Mouse (Mus musculus): ENCODE measurements around the gene Mcl1.
"Not testable (repeated sequence)": the region's sequence is repeated elsewhere in the genome, so short reads cannot be mapped to it uniquely, and the experiment has no call there.

Gene Mcl1

DNA sequence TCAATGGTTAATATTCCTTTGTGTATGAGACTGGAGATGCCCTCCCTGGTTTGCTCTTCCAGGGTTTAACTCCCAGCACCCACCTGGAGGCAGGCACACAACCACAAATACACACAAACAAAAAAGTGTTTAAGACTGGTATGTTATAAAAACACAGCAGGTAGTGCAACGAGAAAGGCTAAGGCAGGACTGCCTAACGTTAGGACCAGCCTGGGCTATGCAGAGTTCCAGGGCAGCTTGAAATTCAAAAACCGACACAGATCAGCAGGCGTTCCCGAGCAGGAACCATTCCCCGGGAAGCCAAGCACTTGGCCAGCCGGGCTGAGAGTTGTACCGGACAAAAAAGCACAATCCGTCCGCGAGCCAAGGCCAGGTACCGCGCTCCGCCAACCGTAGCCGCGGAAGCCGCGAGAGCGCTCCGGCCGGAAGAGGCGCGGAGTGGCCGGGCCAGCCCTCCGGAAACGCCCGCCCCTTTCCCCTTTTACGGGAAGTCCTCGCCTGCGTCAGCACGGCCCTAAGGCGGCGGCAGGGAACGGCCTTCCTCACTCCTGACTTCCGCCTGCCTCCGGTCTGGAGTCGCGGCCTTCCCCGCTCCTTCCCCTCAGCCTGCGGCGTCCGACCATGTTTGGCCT lies at the start of gene Mcl1:
Gene Mcl1 (plus strand): TSS at position 553 of the 632 bp plus-strand sequence.
- ATAC-seq (ENCODE audit: low TSS enrichment) = peak; percentile 94

DNA sequence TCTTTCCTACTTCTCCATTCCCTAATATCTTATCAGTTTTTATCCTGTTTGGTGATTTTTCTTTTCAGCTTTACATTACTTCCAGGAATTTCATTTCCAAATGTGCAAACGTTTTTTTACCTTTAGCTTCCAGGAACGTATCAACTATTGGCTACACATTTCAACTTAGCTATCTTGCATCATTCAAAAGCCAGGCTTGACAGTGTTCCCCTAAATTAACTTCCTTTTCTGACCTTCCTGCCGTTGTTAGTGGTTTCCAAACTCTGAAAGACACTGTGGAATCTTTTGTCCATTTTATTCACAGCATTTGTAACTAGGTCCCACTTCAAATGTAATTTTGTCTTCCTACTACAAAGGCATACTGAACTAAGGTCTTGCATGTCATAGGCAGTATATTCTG lies 49.4 kb upstream of the Mcl1 start:
- ATAC-seq (ENCODE audit: low TSS enrichment) = no peak

DNA sequence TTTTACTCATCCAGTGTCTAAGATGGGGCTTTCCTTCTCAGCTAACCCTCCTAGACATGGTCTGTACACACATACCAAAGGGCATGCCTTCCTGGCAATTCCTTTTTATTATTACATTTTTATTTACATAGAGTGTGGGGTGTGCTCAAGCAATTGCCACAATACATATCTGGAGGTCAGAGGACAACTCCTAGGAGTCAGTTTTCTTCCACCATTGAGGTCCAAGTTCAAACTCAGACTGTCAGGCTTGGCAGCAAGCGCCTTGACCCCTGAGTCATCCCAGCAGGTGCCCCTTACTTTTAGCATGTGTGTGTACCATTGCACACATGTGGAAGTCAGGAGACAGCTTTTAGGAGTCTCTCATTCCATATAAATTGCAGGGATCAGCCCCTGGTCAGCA lies 44.6 kb upstream of the Mcl1 start:
- no peak for ATAC-seq (ENCODE audit: low TSS enrichment)

DNA sequence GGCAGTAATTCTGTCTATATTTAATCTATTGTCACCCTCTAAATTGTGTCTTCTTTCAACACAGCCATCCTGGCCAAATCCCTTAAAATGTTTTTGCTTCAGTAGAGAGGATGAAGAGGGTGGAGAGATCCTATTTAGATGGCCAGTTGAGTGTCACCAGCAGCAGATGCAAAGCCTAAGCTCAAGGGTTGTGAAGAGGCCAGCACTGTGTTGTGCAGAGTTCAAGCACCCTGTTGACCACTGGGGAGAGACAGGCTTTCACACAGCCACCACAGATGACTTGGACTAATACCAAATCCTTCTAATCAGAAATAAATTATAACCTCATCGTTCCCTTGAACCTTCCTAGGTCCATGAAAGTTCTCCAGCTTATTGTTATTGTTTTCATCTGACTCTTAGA lies 40.1 kb upstream of the Mcl1 start:
- no peak for ATAC-seq (ENCODE audit: low TSS enrichment)

DNA sequence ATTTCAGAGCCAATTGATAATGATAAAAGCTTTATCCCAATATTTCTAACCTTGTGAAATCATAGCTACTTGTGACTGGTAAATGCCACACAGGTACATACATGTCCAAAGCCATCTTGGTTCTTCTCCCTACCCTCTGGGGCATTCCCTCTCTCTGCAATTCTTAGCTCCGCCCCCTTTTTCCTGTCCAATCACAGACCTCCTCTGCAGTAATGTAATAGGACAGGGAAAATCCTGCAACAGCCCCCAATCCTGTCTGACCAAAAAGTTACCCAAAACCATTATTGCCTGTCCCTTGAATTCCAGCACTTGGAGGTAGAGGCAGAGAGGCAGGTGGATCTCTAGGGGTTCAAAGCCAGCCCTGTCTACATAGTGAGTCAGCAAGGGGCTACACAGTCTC lies 37.3 kb upstream of the Mcl1 start:
- no peak for ATAC-seq (ENCODE audit: low TSS enrichment)

DNA sequence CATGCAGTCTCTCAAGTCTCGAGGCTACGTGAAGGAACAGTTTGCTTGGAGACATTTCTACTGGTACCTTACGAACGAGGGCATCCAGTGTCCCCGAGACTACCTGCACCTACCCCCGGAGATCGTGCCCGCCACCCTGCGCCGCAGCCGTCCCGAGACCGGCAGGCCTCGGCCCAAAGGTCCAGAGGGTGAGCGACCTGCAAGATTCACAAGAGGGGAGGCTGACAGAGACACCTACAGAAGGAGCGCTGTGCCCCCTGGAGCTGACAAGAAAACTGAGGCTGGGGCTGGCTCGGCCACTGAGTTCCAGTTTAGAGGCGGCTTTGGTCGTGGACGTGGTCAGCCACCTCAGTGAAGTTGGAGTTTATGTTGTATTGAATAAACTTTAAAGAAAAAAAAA lies 36.2 kb upstream of the Mcl1 start:
- ATAC-seq (ENCODE audit: low TSS enrichment) = not testable (repeated sequence)

DNA sequence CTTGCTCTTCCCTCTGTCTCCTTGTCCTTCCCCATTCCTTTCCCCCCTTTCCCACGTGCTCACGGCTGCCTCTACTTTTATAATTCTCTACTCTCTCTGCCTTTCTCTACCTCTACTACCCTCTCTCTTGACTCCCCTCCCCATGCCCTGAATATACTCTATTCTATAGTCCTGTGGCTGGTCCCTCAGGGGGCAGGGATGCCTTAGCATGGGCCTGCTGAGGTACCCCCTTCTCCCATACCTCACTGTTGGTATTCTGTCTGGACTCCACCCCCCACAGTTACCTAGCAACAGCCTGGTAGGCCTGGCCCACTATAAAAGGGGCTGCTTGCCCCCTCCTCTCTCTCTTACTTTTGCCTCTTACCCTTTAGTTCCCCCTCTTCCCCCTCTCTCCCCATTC lies 35.0 kb upstream of the Mcl1 start:
- no peak for ATAC-seq (ENCODE audit: low TSS enrichment)

DNA sequence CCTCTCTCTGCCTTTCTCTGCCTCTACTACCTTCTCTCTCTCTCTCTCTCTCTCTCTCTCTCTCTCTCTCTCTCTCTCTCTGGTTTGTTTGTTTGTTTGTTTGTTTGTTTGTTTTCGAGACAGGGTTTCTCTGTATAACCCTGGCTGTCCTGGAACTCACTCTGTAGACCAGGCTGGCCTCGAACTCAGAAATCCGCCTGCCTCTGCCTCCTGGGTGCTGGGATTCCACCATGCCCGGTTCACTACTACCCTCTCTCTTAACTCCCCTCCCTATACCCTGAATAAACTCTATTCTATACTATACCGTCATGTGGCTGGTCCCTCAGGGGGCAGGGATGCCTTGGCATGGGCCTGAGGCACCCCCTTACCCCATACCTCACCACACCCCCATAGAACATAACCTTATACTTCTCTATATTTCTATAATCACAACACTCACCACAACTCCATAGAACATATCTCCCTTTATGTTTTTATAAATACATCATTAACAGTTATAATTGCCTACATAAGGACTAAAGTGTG lies 34.5 kb upstream of the Mcl1 start:
- ATAC-seq (ENCODE audit: low TSS enrichment) = not testable (repeated sequence)

DNA sequence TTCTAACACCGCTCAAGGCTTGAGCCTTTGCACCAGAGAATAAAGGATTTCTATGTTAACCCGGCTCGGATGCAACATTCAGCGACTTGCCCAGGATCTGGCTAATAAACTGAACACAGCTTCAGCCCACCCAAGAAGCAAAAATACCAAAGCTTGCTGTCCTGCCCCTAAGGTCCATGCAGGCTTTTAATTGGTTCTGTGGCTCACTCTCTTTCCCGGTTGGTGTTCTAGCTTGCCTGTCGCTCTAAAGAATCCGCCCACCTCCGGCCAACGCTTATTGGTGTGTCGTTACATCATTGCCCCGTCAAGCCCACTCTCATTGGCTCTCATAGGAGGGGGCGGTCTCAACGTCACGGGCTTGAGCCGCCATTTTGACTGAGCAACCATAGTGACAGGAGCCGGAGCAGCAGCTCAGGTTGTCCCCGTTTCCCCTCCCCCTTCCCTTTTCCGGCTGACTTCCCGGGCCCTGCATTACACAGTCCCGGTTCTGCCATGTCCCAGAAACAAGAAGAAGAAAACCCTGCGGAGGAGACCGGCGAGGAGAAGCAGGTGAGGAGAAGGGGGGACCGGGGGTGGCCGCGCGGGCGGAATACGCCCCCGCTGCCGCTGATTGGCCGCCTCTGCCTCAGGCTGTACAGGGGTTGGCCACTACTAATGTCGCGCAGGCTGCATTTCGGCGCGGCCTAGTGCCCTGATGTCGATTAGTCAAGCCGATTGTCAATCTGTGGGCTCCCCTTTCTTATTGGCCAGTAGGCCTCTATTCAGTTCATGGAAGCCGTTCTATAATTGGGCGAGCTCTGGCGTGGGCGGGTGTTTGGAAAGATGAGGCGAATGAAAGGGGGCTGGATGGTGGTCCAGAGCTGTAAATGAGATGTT lies 33.7 kb upstream of the Mcl1 start, which contains the start of gene Ensa:
Gene Ensa (plus strand): TSS at position 366 of the 876 bp plus-strand sequence.
- peak; percentile 85 for ATAC-seq (ENCODE audit: low TSS enrichment)

DNA sequence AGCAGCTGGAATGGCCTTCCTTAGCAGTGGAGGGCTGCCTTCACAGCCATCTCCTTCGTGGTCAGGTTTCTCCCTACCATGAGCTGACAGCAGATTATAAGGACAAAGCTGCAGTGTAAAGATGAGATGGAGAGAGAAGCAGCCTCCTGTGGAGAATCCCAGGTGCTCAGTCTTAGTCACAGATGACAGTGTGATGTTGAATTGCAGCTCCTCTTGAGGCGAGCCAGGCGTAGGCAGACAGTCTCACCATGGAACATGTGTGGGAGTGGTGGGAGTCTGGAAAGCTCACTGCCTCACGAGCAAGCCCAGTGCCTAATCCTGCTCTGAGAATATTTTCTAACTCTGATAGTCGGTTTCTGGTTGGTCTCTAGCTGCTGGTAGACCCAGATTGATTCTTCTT lies 30.8 kb upstream of the Mcl1 start:
- peak; percentile 64 for ATAC-seq (ENCODE audit: low TSS enrichment)

DNA sequence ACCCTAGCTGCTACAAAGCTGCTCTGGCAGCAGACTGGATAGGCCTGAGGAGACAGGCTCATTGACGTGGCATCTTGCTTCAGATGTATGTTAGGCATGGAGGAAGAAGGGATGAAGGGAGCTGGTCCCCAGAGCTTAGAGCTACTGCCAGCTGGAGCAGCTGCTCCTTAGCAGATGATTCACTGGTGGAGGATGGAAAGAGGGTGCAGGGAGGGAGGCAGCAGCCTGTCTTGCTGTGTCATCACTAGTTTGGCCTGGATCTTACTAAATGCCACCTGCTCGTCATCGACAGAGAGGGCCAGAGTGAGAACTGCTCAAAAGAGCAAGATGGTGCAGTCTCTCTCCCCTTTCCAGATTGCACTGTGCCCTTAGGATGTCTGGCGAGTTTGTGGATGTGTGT lies 28.8 kb upstream of the Mcl1 start:
- ATAC-seq (ENCODE audit: low TSS enrichment) = peak; percentile 71

DNA sequence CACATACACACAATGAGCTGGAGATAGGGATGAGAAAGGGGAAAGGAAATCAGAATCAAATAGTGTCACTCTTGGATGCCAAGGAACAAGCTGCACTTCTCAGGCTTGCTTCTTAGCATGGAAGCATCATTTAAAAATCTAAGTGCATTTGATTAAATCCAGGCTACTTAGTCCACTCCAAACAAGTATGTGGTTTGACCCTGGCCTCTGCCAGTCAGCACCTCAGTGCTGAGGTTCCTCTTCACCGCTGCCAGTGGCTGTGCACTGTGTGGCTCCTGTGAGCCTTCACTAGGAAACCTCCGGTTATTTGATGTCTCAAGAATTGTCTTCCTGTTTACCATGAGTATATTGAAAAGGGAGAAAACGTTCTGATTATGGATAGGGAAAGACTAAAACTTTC lies 27.7 kb upstream of the Mcl1 start:
- no peak for ATAC-seq (ENCODE audit: low TSS enrichment)

DNA sequence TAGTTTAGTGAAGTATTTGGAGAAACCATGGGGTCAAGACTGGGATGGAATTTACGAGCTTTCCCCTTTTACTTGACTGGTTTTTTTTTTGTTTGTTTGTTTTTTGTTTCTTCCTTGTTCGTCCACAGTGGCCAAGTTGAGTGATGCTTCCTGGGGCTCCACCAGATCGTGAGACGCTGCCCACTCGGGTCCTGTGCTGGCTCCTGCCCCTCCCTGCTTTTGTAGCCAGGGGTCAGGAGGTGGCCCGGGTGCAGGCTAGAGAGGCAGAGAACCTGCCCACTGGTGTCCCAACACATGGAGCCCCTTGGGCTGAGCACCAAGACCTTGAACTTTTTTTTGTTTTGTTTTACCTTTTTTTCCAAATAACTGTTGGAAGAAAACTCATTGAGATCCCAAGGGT lies 27.3 kb upstream of the Mcl1 start:
- ATAC-seq (ENCODE audit: low TSS enrichment) = no peak

DNA sequence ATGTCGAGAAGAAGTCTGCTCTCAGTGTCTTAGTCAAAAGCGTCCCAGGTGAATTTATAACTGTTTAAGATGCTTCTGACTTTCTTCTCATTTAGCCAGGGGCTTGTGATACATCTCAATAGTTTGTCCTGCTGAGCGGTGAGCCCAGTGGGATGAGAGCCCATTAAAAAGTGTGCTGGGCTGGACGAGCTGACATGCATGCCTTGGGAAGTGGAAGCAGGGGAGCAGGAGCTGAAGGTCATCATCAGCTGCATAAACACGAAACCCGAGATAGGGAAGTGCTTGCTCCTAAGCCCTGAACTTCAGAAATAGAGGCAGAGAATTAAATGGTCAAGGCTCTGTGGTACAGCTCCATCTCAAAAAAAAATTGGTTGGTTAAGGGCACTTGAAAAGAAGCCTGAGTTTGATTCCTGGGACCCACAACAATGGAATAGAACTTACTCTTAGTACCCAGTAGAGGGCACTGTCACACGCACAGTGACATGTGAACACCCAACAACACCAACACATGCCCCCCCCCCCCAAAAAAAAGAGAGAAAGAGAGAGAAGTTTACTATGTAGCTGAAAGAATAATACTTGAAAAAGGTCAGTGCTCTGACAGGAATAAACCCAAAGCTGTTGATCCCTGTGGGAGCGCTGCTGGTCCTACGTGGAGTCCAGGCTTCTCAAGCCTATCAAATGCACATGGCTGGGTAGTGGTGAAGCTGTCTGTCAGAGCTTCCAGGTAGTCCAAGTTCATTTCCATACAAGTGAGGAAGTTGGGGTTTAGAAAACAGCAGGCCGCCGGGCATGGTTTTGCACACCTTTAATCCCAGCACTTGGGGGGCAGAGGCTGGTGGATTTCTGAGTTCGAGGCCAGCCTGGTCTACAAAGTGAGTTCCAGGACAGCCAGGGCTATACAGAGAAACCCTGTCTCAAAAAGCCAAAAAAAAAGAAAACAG lies 25.7 kb upstream of the Mcl1 start:
- no peak for ATAC-seq (ENCODE audit: low TSS enrichment)

DNA sequence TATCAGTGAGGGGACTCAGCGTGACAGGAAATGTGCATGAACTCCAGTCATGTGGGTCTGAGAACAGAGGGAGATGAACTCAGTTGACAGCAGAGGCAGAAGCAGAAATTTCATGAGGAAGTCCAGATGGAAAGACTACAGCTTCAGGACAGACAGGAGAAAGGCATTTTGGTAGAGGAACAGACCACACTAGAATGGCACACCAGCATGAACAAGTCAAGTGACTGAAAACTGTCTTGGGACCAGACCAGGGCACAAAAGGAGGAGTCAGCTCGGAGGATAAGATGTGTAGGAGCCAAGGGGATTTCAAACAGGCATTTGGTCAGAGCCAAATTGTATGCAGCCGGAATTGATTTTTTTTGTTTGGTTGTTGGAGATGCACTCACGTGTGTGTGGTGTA lies 23.0 kb upstream of the Mcl1 start:
- ATAC-seq (ENCODE audit: low TSS enrichment) = no peak

DNA sequence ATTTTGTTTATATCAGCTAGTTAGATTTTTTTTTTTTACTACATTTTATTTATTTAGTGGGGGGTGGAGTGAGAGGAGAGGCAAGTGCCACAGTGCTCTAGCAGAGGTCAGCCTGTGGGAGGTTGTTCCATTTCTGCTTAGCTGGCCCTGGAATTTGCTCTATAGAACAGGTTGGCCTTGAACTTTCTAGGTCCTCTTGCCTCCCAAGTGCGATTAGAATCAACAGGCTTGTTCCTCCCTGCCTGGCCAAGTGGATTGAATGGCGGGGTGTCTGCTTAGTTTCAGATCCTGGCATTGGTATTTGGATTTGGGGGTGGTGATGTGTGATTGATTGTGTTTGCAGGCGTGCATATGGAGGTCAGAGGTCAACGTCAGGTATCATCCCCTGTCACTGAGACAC lies 22.5 kb upstream of the Mcl1 start:
- no peak for ATAC-seq (ENCODE audit: low TSS enrichment)

DNA sequence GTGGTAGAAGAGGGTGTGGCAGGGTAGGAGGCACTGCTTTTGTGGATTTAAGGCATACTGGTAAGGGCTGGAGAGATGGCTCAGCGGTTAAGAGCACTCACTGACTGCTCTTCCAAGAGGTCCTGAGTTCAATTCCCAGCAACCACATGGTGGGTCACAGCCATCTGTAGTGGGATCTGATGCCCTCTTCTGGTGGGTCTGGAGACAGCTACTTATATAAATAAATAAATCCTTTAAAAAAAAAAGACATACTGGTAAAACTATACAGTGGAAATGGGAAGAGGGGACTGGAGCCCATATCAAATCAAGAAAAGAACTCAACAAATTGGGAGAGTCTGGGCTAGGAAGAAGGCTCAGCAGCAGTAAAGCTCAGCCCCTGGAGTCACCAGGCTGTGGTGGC lies 18.9 kb upstream of the Mcl1 start:
- no peak for ATAC-seq (ENCODE audit: low TSS enrichment)

DNA sequence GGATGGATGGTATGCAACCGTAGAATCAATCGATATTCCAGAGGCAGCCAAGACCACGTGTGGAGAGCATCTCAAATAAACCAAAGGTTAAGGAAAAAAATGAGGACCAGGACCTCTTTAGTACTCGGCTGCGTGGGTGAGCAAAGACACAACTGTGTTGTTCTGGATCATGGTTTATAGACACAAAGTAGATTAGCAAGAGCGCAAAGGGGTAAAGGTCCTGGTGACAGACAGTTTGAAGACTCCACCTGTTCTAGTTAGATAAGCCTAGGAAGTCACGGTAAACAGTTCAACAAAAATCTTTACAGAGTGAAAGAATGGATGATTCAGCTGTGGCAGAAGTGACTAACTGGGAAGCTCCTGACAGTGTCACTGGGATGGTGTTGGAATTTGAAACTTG lies 15.5 kb upstream of the Mcl1 start:
- no peak for ATAC-seq (ENCODE audit: low TSS enrichment)

DNA sequence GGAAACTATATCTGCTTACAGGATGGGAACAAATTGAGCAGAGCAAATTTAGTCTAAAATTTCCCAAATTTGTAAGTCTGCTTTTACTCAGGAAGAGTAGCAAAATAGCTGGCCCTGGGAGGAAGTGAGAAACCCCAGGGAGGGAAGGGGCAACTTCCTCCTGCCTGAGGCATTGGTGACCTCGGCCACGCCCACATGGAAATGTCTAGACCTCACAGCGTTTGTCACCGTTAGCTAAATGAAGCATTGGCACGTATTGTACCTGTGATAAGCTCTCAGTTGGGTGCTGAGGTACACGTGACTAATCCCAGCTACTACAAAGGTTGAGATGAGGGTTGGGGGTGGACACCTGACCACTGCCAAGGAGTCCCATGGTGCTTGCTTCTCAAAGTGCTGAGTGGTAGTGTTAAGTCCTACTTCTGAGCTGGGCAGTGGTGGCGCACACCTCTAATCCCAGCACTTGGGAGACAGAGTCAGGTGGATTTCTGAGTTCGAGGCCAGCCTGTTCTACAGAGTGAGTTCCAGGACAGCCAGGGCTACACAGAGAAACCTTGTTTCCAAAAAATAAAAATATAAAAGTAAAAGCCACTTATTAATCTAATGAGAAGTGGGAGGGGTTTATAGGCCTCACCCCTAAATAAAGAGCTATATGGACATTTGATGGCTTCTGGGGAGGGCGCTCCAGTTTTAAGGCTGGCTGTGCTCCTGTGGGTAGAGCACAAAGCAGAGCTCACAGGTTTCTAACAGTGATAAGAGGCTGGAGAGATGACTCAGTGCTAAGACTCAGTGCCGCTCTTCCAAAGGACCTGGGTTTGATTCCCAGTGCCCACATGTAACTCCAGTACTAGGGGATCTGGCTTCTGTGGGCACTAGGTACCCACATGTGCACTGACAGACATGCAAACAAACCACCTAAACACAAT lies 13.0 kb upstream of the Mcl1 start:
- ATAC-seq (ENCODE audit: low TSS enrichment) = no peak

DNA sequence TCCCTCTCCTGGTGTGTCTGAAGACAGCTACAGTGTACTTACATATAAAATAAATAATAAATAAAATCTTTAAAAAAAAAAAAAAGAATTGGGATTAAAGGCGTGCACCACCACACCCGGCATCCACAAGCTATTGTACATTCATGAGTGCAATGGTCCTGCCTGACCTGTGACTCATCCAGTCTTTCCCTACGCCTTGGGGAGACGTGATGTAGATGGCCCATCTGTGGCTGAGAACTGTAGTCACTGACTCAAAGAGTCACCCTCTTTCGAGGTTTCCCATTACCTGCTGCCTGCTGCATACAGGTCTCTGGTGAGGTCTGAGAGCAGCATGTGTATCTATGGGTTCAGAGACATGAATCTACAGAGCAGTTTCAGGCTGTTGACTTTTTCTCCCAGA lies 10.6 kb upstream of the Mcl1 start:
- no peak for ATAC-seq (ENCODE audit: low TSS enrichment)

Measured in frontal cortex, adult (tissue).